Mouse (Mus musculus) CD4-positive, CD25-positive, alpha-beta regulatory T cell, adult 4 months (primary cell): Measurements from ENCODE around the gene Ttc41. TPM values are rescaled to one million over a fixed set of nuclear protein-coding genes. Genes with fewer than 3 reads are reported as not detected.

ENCODE experiments used
- ATAC-seq: one replicate; pipeline ENCODE4 v1.8.0; 2017
- polyA plus RNA-seq, 2 experiments: library from polyadenylated mRNA; unstranded; fragments of 100-300 nt; shearing (Covaris generic); gene quantifications; one replicate each; pipeline ENCODE4 v1.2.1; 2017

The Ttc41 gene
- polyA plus RNA-seq, 2 experiments from 2014 or later, result 1.4 to 1.5 TPM

DNA sequence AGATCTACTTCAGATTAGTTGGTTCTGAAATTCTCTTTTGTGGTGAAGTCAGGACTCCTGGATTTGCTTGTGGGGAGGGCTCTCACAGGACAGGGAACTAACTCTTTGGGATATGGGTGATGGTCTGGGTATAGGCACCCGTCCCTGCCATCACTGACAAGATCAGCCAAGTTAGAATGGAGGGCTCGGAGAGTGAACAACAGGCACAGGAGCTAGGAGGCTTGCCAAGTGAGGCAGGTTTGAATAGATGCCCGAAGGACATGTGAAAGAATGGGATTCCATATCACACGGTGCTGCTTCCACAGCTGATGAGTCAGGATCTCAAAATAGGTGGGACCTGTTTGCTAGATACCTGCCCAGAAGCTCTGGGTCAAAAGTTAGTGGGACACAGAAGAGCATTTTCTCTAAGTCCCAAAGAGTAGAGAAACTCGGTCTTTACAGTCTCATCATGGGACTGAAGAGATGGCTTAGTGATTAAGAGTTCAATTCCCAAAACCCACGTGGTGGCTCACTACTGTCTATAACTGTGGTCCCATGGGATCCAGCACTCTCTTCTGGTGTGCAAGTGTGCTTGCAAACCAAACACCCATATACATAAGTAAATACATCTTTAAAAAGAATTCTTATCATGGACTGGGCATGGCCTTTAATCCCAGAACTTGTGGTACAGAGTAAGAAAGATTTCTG is 50.3 kb downstream of the Ttc41 start:
- ATAC-seq, result no peak

DNA sequence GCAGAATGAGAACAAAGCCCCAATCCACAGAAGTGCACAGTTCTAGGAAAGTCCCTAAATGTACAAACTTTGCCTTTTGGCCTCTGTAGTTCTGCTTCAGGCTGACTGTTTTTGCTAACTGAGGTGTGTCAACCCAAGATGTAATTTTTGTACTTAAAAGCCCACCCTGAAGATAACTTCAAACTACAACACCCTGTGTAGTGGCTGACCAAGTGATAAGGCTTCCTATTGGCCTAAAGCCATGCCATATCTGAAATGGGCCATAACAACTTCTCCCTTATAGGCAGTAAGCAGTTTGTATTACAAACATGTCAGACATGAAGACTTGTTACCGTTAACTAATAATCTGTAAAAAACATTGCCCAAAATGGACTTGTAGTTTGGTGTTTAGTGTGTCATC is 52.1 kb downstream of the Ttc41 start:
- no peak for ATAC-seq

DNA sequence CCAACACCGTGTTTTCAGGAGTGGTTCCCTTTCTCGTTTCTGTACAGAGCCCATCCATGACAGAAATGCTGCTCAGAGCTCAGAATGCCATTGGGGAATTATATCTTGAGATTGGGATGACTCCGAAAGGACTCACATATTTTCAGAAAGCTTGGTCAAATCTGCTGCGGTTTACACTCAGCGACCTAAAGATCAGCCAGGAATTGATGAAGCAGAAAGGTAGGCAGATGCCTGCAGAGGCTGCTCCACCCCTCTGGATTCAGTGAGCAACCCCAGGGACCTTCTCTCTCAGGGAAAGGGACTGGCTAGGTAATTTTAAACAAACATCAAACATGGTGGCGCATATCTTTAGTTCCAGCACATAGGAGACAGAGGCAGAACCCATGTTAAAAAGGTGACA is 52.6 kb downstream of the Ttc41 start:
- no peak for ATAC-seq

DNA sequence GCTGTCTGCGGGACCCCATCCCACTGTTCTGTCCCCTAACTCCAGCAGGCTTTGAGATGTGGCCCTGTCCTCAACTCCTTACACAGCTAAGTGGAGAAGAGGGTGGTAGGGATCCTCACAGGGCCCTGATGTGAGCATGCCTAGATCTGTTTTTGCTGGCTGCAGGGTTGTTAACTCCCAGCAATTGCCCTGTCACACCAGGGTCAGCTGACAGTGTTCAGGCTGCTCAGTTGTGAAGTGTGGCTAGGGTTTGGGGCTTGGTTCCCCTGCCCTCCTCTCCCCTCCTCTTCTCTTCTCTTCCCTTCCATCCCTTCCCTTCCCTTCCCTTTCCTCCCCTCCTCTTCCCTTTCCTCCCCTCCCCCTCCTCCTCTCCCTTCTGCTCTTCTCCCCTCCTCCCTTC is 55.6 kb downstream of the Ttc41 start:
- ATAC-seq, result no peak

DNA sequence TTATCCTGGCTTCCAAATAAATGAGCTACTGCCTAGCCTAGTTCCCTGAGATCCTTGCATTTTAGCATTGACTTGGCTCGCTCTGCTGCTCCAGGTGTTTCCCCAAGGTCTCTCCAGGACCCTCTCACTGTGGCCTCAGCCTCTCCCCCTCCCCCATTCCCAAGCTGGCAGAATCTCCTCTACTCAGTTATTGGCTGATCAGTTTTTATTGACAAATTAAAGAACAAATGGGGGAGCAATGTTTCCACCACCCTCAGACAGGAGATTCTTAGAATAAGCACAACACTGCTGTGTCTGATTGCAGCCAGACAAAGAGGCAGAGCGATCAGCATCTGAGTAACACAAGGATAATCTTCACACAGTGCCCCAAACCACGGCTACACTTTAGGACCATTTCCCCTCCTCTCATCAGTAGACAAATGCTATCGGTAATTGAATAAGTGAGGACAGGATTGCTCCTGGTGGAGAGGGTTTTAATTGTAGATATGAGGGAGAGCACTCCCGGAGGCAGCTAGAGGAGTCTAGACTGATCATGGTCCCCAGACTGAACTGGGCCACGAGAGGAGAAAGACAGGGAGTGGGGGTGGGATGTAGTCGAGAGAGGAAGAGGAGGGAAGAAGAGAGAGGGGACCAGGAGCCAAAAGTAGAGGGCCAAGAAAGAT is 56.2 kb downstream of the Ttc41 start:
- ATAC-seq, result no peak

DNA sequence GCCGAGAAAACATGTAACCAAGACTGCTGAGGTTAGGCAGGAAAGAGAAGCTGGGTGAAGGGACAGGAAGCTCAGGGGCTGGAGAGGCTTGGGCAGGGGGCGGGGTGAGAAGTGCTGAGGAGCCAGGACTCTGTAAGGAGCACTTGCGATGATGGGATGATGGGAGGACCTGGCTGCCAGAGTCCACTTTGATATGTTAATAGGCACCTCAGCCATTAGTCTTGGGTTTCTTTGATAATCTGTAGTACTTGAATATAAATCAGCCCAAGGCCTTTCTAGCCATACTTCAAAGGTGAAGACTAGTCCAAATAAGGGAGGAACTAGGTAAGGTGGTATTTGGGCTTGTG is 56.7 kb downstream of the Ttc41 start:
- no peak for ATAC-seq

DNA sequence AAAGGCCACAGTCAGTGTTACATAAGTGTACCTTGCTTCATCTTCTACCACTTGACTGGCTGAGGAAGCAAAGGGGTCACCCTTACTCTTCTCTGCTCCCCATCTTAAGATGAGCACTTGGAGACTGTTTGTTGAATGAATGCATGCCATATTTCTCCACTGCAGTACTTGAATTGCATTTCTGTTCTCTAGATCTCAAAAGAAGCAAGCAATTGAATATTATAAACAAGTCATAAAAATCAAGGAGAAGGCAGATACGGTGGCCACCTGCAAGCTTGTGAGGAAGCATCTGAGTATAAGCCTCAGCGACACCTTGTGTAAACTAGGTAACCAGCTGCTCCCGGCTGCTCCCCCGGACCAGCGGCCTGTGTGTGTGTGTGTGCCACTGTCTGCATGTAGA is 58.1 kb downstream of the Ttc41 start, which contains the start of gene Gm49358:
Gene Gm49358 (plus strand): TSS at position 301 of the 400 bp plus-strand sequence.
- ATAC-seq, result no peak

DNA sequence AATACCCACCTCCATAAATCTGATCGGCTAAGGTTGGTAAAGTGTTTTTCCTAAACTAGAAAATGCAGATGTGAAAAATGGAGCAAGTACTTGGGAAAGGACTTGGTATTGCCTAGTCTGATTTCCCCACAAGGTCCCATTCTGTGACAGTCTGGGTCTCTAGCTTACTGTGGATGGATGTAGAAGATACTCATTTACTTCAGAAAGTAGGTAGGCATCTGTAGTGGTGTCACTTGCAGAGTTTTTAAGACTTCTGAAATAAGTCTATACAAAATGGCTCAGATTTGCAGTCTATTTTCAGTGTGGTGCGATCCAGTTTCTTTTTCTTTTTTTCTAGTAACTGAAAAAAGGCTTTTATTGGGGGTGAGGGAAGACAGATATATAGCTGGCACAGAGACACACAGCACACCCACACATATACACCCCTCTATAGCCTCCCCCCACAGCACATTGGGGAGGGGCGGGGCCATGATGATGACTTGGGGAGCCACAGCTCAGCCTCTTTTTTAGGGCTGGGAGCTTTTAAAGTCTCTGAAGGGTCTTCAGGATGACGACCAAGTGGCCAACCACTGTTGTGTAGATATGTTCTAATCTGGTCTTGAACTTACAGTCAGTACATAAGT is 59.8 kb downstream of the Ttc41 start:
- ATAC-seq, result no peak

DNA sequence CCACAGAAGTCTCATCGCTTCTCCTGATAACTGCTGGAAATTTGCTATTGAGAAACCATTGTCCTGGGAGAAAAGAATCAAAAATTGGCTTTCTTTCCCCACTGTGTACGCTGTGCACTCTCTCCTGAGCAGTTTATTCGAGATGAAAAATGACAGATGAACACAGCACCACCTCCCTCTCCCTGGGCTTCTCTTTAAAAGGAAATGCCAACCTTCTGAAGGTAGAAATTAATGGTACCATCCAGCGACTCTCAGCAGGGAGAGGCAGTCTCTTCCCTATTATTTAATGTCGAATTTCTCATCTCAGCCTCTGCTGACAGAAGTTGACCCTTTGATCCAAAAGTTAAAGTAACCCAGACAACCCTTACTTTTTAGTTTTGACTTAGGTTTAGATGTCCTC is 63.6 kb downstream of the Ttc41 start:
- ATAC-seq, result no peak

DNA sequence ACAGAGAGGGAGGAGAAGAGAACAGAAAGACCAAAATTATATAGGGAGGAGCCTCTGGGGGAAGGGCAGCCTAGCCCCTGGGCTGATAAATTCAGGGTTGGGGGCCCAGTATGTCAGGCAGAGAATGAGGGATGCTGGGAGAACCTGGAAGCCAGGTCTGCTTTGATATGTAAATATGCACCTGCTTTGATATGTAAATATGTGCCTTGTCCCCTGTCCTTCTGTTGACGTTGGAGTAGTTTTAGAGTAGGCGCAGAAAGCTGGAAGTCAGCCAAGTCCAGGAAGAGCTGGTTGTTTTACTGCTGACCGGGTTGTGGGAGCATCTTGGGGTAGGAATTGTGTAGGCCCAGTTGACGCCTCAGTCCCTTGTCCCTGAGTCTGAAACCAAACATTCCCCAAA is 64.2 kb downstream of the Ttc41 start:
- ATAC-seq, result no peak

DNA sequence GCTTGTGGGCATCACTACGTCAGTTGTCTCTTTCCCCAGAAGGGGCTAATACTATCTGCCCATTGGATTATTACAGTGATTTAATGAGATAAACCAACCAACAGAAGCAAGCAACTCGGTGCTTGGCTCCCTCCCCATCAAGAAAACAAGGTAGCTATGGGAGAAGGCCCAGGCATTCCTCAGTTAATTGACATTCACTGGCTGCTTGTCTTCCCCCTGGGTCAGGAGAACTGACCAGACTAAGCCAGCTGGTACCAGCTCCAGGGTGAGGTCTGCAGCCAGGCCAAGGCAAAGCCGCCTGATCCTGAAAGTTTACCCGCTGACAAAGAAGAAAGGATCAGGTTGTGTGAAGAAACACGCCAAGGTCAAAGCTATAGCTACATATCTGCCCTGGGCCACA is 66.1 kb downstream of the Ttc41 start:
- no peak for ATAC-seq

DNA sequence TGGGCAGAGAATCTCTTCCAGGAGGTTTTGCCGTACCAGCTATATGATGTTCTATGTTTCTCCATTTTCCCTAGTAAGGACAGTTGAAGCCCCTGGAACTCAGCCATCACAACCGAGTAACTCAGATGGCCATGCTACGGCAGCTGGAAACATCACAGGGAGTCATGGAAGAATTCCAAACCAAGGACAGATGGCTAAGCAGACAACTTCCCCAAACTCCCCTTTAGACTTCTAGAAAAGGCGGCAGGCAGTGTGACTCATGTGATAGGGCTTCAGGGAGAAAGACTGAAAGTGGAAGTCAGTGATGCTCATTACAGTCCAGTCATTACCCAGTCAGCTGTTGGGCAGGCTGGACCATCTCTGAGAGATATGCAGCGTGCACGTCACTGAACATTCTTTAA is 66.6 kb downstream of the Ttc41 start:
- no peak for ATAC-seq

DNA sequence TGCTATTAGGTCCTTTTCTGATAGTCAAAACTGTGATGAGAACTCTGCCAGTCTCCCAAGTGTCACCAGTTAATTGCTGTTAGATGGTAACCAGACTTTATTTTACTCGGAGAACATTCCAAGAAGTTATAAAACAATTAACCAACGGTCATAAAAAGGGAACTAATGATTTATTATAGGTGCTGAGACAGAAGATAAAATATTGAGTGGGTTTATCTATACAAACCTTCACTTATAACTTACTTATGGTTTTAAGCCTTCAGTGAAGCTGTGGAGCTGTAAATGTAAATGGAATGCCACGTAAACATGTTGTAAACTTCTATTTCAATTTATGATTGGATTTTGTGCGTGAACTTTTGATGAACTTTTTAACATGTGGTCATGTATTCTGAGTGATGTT is 67.7 kb downstream of the Ttc41 start:
- ATAC-seq, result no peak

DNA sequence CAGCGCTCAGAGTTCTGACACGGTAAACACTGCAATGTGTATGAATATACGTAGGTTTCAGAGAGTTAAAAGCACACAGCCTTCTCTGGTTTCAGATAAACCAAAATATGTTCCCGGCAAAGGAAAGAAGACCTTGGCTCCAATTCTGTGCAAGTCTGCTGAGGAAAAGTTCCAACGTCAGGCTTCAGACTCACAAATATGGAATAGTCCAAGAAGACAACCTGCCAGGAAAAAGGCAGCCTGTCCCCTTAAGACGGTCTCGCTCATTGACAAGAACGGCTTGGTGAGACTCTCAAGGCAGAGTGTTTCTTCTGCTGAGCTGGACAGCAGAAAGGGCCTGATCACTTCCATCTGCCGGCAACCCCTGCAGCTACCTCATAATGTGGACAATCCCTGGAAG is 70.7 kb downstream of the Ttc41 start:
- no peak for ATAC-seq

DNA sequence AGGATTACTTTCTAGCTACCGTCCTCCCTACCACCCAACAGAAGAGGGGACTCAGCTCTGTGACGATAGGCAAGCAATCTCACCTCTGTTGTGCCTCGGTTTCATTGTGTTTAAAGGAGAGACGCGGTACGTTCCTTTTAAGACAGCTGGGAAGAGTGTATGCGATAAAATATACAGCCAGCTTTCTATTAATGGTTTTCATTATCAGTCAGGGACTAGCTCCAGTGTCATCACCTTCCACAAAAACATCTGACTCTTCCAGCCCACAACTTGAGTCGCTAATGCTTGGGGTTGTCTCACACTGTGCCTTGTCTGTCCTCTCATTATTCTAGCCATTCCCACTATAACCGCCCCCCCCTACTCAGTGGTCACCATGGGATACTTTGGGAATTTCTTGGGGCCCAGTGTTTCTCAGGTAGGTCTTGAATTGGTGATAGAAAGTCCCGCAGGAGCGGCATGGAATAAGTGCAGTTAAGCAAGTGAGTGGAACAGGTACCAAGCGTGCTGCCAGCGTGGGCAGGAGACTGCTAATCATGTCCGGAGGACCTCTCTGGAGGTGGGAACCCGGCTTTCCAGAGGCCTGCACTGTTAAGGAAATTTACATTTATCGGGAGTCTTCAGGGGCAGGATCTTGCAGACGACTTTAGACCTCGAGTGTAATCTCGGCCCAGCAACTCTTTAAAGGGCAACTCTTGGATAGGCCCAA is 72.2 kb downstream of the Ttc41 start:
- no peak for ATAC-seq

DNA sequence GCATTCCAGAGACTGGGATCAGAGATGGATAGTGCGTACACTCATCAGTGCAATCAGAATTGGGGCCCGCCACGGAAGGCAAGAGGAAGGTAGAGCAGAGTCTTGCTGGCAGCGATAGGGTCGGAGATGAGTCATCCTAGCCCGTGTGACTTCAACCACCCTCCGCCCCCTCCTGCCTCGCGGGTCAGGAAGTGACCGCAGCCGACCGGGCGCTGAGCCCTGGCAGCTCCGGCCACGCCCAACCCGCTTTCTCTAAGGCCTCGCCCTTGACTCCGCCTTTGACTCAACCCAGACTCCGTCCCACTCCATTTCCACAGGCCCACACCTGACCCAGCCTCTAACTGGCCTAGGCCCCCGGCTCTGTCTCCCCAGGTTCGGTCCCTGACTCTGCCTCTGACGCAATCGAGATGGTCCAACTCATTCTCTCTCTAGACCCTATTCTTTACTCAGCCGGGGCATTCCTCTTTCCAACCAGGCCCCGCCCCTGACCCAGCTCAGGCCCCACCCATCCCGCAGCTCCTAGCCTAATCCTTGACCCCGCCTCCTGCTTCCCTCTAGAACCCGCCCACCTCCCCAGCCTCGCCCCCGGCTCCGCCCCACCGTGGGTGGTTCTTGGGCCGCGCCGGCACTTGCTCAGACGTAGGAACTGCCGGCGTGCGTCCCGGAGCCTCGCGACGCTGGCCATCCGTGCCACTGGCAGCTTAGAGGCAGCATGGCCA is 72.9 kb downstream of the Ttc41 start, which contains the start of gene Nt5dc3:
Gene Nt5dc3 (plus strand): TSS at position 608 of the 719 bp plus-strand sequence.
- ATAC-seq, result peak; percentile 79

DNA sequence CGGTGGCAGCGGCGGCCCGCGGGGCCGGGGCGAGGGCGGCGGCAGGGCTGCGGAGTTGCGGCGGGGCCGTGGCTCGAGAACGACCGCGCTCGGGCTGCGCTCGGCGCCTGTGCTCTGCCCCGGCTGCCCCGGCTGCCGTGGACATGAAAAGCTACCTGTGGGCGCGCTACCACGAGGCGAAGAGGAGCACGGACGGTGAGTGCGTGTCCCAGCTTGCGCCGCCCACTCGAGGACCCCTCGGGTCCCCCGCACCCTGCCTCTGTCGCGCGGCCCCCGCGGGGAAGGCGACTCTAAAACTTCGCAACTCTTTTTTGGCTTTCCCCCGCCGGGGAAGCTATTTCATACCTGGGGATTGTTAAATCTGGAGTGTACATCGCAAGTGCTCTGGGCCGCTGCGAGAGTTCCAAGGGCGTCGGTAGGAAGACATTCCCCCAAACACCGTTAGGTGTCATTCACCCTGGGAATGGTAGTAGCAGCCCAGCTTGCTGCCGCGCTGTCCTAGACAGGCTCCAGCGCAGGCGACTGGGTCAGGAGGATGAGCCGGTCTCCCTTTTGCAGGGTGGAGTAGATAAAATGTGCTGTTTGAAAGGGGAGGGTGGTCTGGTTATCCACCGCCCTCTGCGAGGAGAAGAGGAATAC is 73.6 kb downstream of the Ttc41 start:
- peak; percentile 3 for ATAC-seq

DNA sequence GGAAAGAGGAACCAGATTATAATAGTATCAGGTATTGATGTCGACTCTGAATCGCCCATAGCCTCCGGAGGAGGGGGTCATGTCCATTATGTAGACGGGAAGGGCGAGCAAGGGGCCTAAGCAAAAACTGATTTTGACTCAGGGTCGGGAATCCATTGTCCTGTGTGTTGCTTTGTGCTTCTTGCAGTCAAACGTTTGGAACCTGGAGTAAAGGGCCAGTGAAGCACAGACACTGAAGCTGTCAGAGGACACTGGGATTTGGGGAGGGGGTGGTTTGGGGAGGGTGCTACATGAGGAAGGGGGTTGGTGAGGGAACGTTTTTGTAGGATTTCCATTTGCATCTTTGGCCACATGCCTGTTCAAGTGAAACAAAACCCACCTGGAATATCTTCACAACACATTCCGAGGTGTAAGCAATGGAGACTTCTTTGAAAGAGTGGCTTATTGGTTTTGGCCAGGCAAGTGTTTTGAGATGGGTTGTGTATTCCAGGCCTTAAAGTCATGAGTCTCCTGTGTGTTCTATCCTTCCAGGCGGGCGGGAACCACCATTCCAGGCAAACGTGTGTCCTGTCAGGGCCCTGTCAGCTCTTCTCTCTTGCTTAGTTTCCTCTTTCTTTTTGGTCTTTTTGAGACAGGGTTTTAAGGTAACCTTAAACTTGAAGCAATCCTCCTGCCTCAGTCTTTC is 74.3 kb downstream of the Ttc41 start:
- no peak for ATAC-seq

DNA sequence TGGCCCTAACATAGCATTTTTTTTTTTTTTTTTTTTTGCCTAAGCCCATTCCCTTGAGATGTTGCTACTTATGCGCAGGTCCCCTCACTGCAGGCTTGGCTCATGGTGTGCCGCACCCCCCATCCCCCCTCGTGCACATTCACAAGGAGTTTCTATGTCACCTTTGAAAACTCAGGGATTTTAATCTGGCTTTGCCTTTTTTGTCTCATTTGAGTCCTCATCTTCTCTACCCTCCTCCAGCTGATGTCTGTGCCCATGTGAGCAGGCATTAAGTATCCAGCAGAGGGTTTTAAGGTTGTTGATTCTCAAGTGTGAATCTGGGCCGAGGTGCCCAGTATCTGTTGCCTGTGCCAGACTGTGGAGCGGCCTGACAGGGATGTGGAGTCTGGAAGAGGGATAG is 76.0 kb downstream of the Ttc41 start:
- ATAC-seq, result no peak

DNA sequence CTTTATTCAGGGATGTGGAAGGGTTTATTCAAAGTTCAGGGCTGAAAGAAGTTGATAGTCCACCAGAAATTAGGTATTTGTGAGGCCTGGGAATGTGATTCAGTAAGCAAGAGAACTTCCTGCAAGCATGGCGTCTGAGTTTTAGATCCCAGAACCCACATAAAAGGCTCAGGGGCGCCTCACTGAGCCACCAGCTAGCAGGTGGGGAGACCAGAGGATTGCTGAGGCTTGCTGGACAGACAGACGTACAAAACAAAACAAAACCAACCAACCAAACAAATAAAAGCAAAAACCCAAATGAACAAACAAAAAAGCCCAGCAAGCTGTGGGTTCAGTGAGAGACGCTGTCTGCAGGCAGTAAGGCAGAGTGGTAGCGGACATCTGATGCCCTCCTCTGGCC is 77.0 kb downstream of the Ttc41 start:
- ATAC-seq, result no peak

DNA sequence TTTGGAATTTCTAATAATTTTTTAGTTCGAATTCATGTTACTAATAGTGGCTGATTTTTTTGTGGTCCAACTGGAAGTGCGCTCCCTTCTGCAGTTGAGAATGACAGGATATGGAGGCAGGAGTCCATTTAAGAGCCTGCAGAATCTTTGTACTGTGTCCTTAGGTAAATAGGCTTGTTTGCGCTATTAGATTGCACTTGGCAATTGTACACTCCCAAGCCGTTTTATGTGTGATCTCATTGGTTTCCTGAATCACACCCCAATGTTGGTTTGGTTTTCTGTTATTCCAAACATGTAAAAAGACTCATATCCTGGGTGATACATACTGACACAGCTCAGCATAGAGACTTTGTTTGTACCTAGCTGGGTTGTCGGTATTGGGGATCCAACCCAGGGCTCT is 78.0 kb downstream of the Ttc41 start:
- no peak for ATAC-seq
